Mouse (Mus musculus) kidney, postnatal 4 days (tissue): ENCODE measurements around the gene Rhag.

Source experiments
- DNase-seq, 2 experiments: peaks; one replicate each; pipeline ENCODE4 v3.0.0; 2021; ENCODE audit warnings: mixed read lengths in 2 of 2

The Rhag gene

DNA sequence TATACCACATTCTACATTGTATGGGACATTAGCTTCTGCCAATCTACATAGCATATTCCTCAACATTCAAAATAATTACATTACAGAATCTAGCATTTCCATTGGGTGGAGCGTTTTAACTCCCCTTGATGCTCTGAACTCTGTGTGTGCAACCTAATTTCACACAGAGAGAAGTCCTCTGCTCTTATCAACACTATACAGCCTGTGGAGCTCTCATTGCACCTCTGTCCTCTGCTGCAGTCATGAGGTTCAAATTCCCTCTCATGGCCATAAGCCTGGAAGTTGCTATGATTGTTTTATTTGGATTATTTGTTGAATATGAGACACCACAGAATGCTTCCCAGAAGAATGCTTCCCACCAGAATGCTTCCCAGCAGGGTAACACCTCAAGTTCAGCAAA, at the start of gene Rhag:
TSS of gene Rhag (plus strand) at position 193 of the 400 bp plus-strand sequence.
- DNase-seq, result no peak

- no peak for DNase-seq
These were observed 47.3 kb upstream of the Rhag start for GRCm38 (mm10) chr17:40763662-40764061.

- no peak for DNase-seq
These were observed 43.8 kb upstream of the Rhag start for GRCm38 (mm10) chr17:40767120-40767519.

DNA sequence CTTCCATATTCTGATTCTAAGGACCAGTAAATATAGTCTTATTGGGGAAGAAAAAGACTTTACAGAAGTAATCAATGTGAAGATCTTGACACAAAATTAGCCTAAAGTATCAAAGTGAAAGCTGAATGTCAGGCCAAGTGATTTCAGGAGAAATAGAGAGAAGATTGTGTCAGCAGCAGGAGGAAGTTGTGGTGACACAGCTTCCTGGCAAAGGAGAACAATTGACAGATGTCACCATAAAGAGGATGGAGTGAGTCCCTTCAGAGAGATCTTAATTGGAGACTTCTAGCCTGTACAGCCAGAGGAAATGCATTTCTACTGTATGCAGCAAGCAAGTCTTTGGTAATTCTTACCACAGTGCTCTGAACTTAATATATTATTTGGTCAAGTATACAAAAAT, 21.0 kb upstream of the Rhag start:
- DNase-seq, result no peak

DNA sequence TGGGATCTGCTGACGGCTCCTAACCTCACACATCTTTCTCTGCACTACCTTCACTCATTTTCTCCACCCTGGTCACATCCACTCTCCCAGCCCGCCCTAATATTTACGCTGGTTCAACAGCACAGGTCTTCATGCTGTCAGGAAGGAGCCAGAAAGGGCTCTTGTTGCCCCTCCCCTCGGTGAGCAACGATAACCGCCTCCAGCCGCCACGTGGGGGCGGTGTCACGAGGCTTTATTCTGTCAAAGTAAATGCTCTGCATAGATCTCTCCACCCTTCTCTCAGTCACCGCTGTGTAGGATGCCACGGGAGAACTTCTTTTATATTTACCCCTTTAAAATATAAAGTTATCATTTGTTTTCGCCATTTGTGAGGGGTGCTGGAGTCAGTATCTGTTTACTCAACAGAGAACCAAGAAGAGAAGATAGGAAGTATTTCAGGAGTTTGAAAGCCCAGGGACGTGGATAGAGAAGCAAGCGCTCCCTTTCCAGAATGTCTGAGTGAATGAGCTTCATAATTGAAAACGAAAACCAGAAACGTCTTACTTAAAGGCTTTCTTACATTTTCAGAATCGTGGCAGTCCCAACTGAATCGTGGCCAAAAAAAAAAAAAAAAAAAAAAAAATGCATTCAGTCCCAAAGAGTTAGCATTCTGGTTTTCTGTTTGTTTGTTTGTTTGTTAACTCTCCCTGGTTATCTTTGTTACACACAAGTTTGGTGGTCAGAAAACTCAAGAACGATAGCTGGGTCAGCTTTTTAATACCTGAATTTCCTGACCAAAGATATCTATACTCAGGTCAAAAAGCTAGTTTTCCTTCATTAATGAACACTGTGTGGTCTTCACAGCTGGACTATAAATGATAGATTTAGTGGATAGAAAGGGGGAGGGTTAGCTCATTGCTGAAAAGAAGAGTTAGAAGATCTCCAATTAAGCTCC, 16.7 kb upstream of the Rhag start:
- DNase-seq, result peak; percentile 25

- DNase-seq, result no peak
These were observed 8.1 kb upstream of the Rhag start for GRCm38 (mm10) chr17:40802707-40803340.

GRCm38 (mm10) chr17:40806550-40806949, 4.4 kb upstream of the Rhag start:
- DNase-seq, result no peak

DNA sequence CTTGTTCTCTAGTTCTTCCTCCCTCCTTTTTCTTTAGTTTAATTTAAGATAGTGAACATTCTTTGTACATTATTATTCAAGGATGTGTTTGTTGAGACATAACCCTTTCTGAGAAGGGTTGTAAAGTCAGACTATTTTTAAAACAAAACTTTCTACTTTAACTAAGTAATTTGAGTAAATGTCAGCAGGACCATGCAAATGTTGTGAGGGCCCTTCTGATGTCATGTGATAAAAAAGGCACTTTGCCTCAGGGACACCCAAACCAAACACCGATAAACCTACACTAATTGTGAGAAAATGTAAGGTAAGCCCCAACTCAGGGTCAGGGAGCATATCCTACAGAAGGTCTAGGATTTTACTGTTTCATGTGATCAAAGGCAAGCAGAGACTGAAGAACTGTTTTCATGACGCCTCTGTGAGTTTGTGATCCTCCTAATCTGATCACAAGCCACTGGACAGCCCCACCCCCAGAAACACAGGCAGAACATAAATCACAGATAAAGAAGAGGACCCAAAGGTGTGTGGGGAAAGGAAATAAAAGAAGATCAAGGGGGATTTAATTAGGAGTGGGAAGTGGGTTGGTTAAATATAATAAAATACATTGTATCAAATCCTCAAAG, 3.9 kb upstream of the Rhag start, which contains the start of gene Crisp2:
TSS of gene Crisp2 (minus strand) at position 51 of the 620 bp plus-strand sequence.
- DNase-seq, result no peak

GRCm38 (mm10) chr17:40808071-40808470, 2.9 kb upstream of the Rhag start:
- no peak for DNase-seq

DNA sequence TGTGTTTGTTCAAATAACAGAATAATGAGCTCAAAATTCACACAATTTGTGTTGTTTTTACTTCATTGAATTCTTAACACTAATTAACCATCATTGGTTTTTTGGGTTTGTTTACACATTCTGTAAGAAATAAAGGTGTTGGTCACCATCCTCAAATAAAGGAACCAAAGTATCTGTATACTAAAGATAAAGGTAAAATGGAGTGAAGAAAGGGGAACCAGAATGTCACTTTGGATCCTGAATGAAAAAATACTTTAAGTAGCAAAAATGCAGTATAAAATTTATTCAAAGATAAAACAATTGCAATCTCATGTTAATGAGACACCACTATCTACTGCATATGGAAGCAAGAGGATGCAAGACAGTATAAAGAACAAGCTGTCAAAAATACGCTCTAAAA, 634 bp downstream of the Rhag start:
- no peak for DNase-seq

DNA sequence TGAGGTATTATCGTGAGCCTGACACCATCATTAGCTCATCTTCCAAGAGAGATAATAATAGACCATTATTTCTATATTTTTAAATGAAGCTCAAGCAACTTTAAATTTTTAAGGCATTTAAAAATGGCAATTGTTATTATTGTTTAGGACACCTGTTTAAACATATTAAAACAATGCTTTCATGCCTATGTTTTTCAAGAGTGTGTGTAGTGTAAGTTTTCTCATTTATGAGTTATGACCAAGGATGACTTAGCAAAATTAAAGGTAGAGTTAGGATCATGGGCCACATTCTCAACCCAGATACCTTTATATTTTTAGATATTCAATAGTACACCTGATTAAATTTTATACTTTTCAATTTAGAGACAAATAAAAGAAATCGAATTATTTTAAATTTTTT, 1.3 kb downstream of the Rhag start:
- DNase-seq, result no peak

DNA sequence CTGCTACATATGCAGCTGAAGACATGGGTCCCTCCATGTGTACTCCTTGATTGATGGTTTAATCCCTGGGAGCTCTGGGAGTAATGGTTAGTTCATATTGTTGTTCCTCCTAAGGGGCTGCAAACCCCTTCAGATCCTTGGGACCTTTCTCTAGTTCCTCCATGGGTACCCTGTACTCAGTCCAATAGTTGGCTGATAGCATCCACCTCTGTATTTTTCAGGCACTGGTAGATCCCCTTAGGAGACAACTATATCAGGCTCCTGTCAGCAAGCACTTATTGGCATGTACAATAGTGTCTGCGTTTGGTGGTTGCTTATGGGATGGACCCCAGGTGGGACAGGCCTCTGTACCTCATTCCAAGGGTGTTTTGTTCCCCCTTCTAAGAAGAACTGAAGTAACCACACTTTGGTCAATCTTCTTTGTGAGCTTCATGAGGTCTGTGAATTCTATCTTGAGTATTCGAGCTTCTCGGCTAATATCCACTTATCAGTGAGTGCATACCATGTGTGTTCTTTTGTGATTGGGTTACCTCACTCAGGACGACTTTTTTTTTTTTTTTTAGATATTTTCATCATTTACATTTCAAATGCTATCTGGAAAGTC, 6.5 kb downstream of the Rhag start:
- DNase-seq, result no peak

DNA sequence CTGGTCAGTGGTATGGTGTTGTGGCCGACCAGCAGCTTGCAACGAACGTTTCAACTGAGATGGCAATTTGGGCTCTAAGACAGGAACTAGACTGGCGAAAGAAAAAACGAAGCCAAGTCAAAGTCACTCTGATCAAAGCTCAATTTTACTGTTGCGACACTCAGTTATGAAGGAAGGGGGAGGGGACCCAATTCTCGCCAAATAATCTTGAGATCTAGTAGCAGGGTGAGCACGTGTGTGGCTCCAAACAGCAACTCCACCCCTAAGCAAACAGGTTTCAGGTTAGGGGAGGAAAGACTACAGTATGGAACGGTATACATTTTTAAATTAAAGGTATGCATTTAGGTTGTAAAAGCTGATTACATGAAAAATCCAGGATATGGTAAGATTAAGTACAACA, 10.6 kb downstream of the Rhag start:
- no peak for DNase-seq

- no peak for DNase-seq
These were observed 12.9 kb downstream of the Rhag start for GRCm38 (mm10) chr17:40823817-40824216.

- DNase-seq, result peak; percentile 56 to 61
These were observed 13.6 kb downstream of the Rhag start for GRCm38 (mm10) chr17:40824549-40824948.

- DNase-seq, result peak; percentile 9 to 10
These were observed 20.9 kb downstream of the Rhag start for GRCm38 (mm10) chr17:40831870-40832269.

DNA sequence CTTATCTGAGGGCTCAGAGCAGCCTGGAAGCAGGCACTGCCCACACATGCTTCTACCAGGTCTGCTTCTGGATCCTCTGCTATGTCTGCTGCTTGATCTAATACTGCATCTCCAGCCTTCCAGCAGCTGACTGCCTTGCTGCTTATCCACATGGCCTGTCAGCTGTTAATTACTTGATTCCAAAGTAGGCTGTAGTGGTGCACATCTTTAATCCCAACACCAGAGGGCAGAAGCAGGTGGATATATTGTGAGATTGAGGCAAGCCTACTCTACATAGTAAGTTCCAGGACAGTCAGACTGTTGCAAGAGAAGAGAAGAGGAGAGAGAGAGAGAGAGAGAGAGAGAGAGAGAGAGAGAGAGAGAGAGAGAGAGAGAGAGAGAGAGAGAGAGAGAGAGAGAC, 26.4 kb downstream of the Rhag start:
- peak; percentile 12 for DNase-seq

DNA sequence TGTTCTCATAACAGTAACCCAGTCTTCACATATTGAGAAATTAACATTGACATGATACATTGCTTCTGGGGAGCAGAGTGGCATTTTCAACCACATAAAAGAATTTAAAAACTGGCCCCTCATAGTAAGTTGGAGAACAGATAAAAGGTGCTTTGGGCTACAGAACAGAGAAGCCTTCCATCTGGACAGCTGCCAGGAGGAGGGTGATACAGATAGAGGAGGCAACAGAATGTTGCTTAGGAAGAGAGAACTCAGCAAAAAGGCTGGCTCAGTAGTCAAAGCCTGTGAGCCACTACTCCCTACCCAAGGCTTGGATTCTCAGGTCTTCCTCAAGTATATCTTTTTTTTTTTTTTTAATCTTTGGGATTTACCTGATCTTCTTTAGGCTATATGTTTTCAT, 44.1 kb downstream of the Rhag start:
- no peak for DNase-seq

GRCm38 (mm10) chr17:40868952-40869747, 58.2 kb downstream of the Rhag start:
- DNase-seq, result no peak

DNA sequence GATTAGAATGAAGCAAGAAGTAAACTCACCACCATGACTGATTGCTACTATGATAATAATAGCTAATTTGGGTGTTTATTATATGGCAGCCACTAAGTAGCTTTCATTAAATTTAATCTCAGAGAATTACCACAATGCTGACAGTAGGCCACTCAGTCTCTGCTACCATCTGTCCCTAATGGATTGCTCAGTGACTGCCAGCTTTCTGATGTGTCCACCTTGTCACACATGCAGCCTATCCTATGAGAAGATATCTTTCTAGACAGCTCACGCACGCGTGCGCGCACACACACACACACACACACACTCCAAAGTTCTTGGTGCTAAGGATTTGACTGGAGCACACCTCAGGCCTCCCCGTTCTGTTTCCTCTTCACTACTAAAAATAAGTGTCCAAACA, 61.7 kb downstream of the Rhag start:
- no peak for DNase-seq

- peak; percentile 12 to 37 for DNase-seq
These were observed 62.7 kb downstream of the Rhag start for GRCm38 (mm10) chr17:40873582-40874011.

- DNase-seq, result no peak
These were observed 63.8 kb downstream of the Rhag start for GRCm38 (mm10) chr17:40874701-40875100.
